Mouse (Mus musculus) liver, embryonic 11.5 days (tissue): ENCODE results near the gene Mkrn1. TPM values are rescaled to one million over a fixed set of nuclear protein-coding genes. Genes with fewer than 3 reads are reported as not detected.
"Not testable (repeated sequence)": the region's sequence is repeated elsewhere in the genome, so short reads cannot be mapped to it uniquely, and the experiment has no call there.

ENCODE experiments used
- ATAC-seq: fragments of 200-750 bp; cut with Nextera tagmentation; replicated peaks from 2 replicates; pipeline ENCODE4 v1.8.0; 2017; ENCODE audit warnings: moderate number of reproducible peaks, mild to moderate bottlenecking, moderate TSS enrichment, moderate library complexity; ENCODE audit not compliant: low FRiP score
- DNase-seq: peaks from one replicate; pipeline ENCODE4 v3.0.0-alpha.2; 2017; ENCODE audit warnings: low spot score
- H3K27ac ChIP-seq: fragments of 300-500 bp; sonication (generic); 2 replicates; pipeline ENCODE4 v1.5.1; 2014; ENCODE audit warnings: mild to moderate bottlenecking, low read depth, low read length, control low read depth
- H3K27me3 ChIP-seq: fragments of 300-500 bp; sonication (generic); replicated peaks from 2 replicates; pipeline ENCODE4 v1.6.1; 2014; ENCODE audit warnings: low read length, mixed read lengths; ENCODE audit not compliant: control insufficient read depth, insufficient read depth
- H3K36me3 ChIP-seq: fragments of 300-500 bp; sonication (generic); 2 replicates; pipeline ENCODE4 v1.6.1; 2014; ENCODE audit warnings: mild to moderate bottlenecking, low read length, moderate library complexity, mixed read lengths; ENCODE audit not compliant: control insufficient read depth, insufficient read depth
- H3K4me1 ChIP-seq: fragments of 300-500 bp; sonication (generic); replicated peaks from 2 replicates; pipeline ENCODE4 v1.6.1; 2014; ENCODE audit warnings: low read length, mixed read lengths; ENCODE audit not compliant: control insufficient read depth, insufficient read depth
- H3K4me2 ChIP-seq: fragments of 300-500 bp; sonication (generic); 2 replicates; pipeline ENCODE4 v1.6.1; 2014; ENCODE audit warnings: mild to moderate bottlenecking, control low read depth, moderate library complexity
- H3K4me3 ChIP-seq: fragments of 300-500 bp; sonication (generic); 2 replicates; pipeline ENCODE4 v1.5.1; 2014; ENCODE audit warnings: low read depth, low read length, control low read depth
- H3K9ac ChIP-seq: fragments of 300-500 bp; sonication (generic); 2 replicates; pipeline ENCODE4 v1.6.1; 2014; ENCODE audit warnings: low read depth, low read length, control low read depth
- H3K9me3 ChIP-seq: fragments of 300-500 bp; sonication (generic); 2 replicates; pipeline ENCODE4 v1.6.1; 2016; ENCODE audit warnings: low read length, inconsistent platforms, mixed read lengths; ENCODE audit not compliant: control insufficient read depth
- WGBS: fragments of 180-500 bp; shearing (Covaris S2); extraction: QIAGEN DNeasy Blood & Tissue Kit; methylation state at CpG from one replicate; pipeline ENCODE4 v1.1.7; 2014; 5-methylcytosine and 5-hydroxymethylcytosine counted together
- polyA plus RNA-seq: library from polyadenylated mRNA; unstranded; fragments of >200 nt; fragmentation: Nextera tagmentation; extraction: Ambion mirVana; gene quantifications from 2 replicates; pipeline ENCODE4 v1.2.1, GENCODE M21; 2014

The Mkrn1 gene
- polyA plus RNA-seq, 1 experiment from 2014 or later = 50.8 TPM

DNA sequence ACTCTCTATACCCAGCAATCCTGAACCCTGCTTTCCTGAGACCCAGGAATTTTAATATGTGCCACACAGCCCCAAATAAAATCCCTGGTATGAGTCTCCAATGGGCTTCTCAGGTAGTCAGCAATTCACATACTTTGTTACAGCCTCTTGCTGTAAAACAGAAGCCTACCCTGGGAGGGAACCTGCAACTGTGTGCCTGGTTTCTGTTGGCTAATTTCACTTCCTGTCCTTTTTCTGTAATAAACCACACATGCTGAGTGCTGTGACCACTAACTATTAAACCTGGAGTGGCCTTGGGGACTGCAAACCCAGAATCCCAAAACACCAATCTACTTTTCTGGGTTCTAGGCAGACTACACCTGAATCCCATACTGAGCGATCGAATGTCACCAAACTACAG is 57.6 kb downstream of the Mkrn1 start:
- 92% methylated on average over 2 of the region's 2 CpGs for WGBS
- Histone ChIP-seq H3K27me3 (no peaks in the 10 kb centered on the region), H3K9ac (no peak overlapping the region), H3K27ac (no peak overlapping the region), H3K4me3 (no peak overlapping the region), H3K4me2 (no peak overlapping the region), H3K9me3 (no peaks in the 10 kb centered on the region), H3K36me3 (peaks cover 4% of the 10 kb centered on the region; the same call in 1 of the 2 replicates), H3K4me1 (no peaks in the 10 kb centered on the region)
- ATAC-seq (no peak), DNase-seq (no peak)

DNA sequence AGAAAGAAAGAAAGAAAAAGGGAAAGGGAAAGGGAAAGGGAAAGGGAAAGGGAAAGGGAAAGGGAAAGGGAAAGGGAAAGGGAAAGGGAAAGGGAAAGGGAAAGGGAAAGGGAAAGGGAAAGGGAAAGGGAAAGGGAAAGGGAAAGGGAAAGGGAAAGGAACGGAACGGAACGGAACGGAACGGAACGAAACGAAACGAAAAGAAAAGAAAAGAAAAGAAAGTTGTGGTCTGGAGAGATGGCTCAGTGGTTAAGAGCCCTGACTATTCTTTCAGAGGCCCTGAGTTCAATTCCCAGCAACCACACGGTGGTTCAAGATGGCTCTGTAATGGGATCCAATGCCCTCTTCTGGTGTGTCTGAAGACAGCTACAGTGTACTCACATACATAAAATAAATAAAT is 61.1 kb downstream of the Mkrn1 start:
- not testable (repeated sequence) for DNase-seq, H3K9me3 ChIP-seq, H3K27ac ChIP-seq, ATAC-seq, H3K27me3 ChIP-seq, H3K36me3 ChIP-seq, H3K4me3 ChIP-seq, H3K4me1 ChIP-seq, H3K4me2 ChIP-seq, H3K9ac ChIP-seq
- 95% methylated on average over 9 of the region's 9 CpGs for WGBS

DNA sequence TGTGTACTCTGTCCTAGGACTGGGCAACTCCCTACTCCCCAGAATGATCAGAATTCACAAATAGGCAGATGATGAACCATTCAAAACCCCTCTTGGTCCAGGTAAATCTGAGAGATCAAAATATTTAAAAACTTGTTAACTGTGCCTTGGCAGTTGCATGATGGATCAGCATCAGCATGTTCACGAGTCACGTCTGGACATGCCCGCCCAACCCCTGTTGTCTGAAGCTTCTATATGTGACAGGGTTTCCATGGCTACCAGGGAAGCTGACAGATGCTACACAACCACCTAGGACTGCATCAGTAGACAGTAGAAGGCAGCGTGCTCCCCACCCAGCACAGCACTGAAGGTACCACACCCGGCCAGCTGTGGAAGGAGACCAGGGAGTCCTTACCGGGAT is 71.3 kb downstream of the Mkrn1 start:
- Histone ChIP-seq H3K9ac (no peak overlapping the region), H3K4me1 (no peaks in the 10 kb centered on the region), H3K27ac (no peak overlapping the region), H3K36me3 (peaks cover 11% of the 10 kb centered on the region; the same call in 1 of the 2 replicates), H3K9me3 (no peaks in the 10 kb centered on the region), H3K27me3 (no peaks in the 10 kb centered on the region), H3K4me3 (no peak overlapping the region), H3K4me2 (no peak overlapping the region)
- ATAC-seq (no peak), DNase-seq (no peak)
- 83% methylated on average over 6 of the region's 6 CpGs for WGBS

DNA sequence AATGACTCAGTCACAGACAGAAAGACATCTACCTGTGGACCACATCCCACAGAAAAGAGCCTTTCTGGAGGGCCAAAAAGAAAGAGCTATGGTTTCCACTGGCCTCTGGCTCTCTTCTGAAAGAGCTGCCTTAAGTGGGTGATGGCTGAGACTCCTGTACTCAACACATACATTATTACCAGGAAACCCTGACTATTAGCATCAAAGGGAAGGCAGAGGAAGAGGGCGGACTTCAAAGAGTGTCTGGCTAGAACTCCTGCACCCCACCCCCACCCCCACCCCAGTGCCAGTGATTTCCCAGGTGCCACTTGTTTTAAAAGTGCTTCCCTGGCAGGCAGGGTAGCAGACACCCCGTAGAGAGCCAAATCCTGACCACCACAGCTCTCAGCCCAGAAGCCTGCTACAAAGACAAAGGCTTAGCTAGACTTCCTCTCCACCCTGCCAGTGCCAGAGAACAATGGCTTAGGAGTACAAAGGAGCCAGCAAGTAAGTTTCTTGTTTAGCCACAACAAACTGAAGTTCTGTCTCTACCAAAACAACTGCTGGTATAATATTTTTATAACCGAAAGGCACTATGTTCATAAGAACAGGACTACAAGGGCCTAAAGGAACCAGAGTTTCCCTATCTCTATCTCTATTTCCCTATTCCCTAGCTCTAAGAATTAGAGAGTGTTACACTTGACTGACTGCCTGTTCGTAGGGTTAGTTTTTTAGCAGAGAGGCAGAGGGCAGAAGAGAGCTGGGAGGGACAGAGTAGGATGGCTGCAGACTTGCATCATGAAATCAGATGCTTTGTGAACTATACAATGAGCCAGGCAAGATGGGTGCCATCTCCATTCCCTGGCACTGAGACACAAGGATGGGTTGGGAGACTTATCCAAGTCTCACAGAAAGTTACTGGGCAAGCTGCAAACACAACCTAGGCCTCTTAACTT is 72.1 kb downstream of the Mkrn1 start:
- Histone ChIP-seq H3K4me1 (no peaks in the 10 kb centered on the region), H3K27me3 (no peaks in the 10 kb centered on the region), H3K36me3 (peaks cover 13% of the 10 kb centered on the region; the same call in 1 of the 2 replicates), H3K27ac (no peak overlapping the region), H3K4me3 (no peak overlapping the region), H3K4me2 (no peak overlapping the region), H3K9ac (no peak overlapping the region), H3K9me3 (no peaks in the 10 kb centered on the region)
- no peak for ATAC-seq
- DNase-seq = no peak
- 55% methylated on average over 4 of the region's 4 CpGs for WGBS

Other genes starting within 250 kb of the Mkrn1 start
- 7.3 and 8.5 TPM in 2 replicates for gene Kdm7a, start 213.7 kb downstream of the Mkrn1 start, polyA plus RNA-seq
- 14.8 and 16.2 TPM in 2 replicates for gene Slc37a3, start 42.8 kb downstream of the Mkrn1 start, polyA plus RNA-seq
- gene Rab19, start 39.3 kb downstream of the Mkrn1 start, polyA plus RNA-seq = 0.27 and 0.64 TPM in 2 replicates
- 12.4 and 12.6 TPM in 2 replicates for gene Dennd2a, start 137.4 kb upstream of the Mkrn1 start, polyA plus RNA-seq
- 20.6 and 22.8 TPM in 2 replicates for gene Adck2, start 153.4 kb upstream of the Mkrn1 start, polyA plus RNA-seq
- 2.9 and 3.5 TPM in 2 replicates for gene Gm42420, start 165.3 kb upstream of the Mkrn1 start, polyA plus RNA-seq
- 311 and 331 TPM in 2 replicates for gene Ndufb2, start 172.1 kb upstream of the Mkrn1 start, polyA plus RNA-seq